Mouse (Mus musculus) T-cell, adult 2 months (primary cell): ENCODE results near the gene Enpp7.

ENCODE experiments used
- DNase-seq: peaks from one replicate; pipeline ENCODE4 v3.0.0; 2022; ENCODE audit warnings: low spot score

Enpp7 gene

GRCm38 (mm10) chr11:119036447-119036846 lies 48.5 kb downstream of the Enpp7 start:
- DNase-seq = no peak

- DNase-seq = no peak
Measured at GRCm38 (mm10) chr11:119036934-119037779, 49.2 kb downstream of the Enpp7 start.

- DNase-seq = no peak
Measured at GRCm38 (mm10) chr11:119037780-119038401, 49.9 kb downstream of the Enpp7 start.

- no peak for DNase-seq
Measured at GRCm38 (mm10) chr11:119038744-119039484, 50.9 kb downstream of the Enpp7 start.

- DNase-seq = no peak
Measured at GRCm38 (mm10) chr11:119039732-119040512, 51.9 kb downstream of the Enpp7 start.

- peak; percentile 99 for DNase-seq
Measured at GRCm38 (mm10) chr11:119040600-119041324, 52.8 kb downstream of the Enpp7 start, which contains the start of gene Cbx8. TSS of gene Cbx8 (minus strand) at chr11:119040969.

- DNase-seq = no peak
Measured at GRCm38 (mm10) chr11:119041325-119041716, 53.3 kb downstream of the Enpp7 start.

GRCm38 (mm10) chr11:119041750-119042465 lies 53.9 kb downstream of the Enpp7 start:
- peak; percentile 34 for DNase-seq
